Mouse (Mus musculus): ENCODE measurements around the gene Bnipl. TPM values are rescaled to one million over a fixed set of nuclear protein-coding genes. Genes with fewer than 3 reads are reported as not detected.

The Bnipl gene
- polyA plus RNA-seq, 1 experiment from 2014 or later = not detected

DNA sequence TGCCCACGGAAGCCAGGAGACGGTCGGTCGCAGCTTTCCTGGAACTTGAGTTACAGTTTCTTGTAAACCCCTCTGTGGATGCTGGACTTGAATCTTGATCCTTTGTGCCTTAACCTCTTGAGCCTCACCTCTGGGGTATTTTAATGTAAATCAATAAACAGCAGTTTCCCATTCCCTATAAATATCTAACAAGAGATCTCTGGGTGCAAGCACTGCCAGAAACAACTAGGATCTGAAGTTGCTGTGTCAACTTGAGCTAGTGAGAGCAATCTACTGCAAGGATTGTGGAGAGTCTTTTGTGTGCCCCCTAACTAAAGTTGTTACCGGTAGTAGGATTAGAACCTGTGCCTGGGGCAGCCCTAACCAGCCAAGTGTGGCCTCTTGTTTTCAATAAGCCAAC, 34.4 kb upstream of the Bnipl start:
- 98% methylated on average over 5 of the region's 5 CpGs for WGBS (ENCODE audit: missing documents)
- Histone ChIP-seq H3K4me3 (ENCODE audit: inconsistent target) (no peak overlapping the region; the same call in 1 of the 2 replicates), H3K27ac (peak overlapping the region; percentile 96), H3K36me3 (ENCODE audit: inconsistent target) (peaks cover 29% of the 10 kb centered on the region), H3K79me2 (ENCODE audit: inconsistent target) (peaks cover 85% of the 10 kb centered on the region)

GRCm38 (mm10) chr3:95284501-95285281, 33.7 kb upstream of the Bnipl start:
- peak overlapping the region; percentile 96 for H3K27ac ChIP-seq
- 92% methylated on average over 11 of the region's 12 CpGs for WGBS (ENCODE audit: missing documents)
- peaks cover 22% of the 10 kb centered on the region for H3K36me3 ChIP-seq (ENCODE audit: inconsistent target)
- H3K79me2 ChIP-seq (ENCODE audit: inconsistent target) = peaks cover 84% of the 10 kb centered on the region
- H3K4me3 ChIP-seq (ENCODE audit: inconsistent target) = peak overlapping the region; percentile 91

DNA sequence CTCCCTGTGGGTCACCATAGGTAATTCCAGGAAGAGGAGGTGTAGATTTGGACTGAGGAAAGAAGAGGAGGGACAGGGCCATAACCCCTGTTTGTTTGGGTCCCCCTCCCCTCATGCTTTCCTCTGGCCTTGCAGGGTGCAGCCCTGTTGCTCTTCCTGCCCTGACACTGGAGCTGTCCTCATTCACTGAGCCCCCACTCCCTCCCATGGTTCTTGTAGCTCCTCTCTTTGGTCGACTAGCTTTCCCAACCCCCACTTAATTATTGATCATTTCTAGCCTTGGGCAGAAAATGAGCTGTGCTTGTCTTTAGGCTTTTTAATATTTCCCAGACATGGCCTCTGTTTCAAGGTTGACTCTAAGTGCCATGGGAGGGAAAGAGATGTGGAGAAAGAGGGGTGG, 33.1 kb upstream of the Bnipl start:
- peaks cover 84% of the 10 kb centered on the region for H3K79me2 ChIP-seq (ENCODE audit: inconsistent target)
- 20% methylated on average over 1 of the region's 1 CpGs for WGBS (ENCODE audit: missing documents)
- H3K36me3 ChIP-seq (ENCODE audit: inconsistent target) = peaks cover 16% of the 10 kb centered on the region
- H3K4me3 ChIP-seq (ENCODE audit: inconsistent target) = peak overlapping the region; percentile 91
- peak overlapping the region; percentile 96 for H3K27ac ChIP-seq

GRCm38 (mm10) chr3:95283589-95283941, 32.6 kb upstream of the Bnipl start:
- Histone ChIP-seq H3K36me3 (ENCODE audit: inconsistent target) (peaks cover 13% of the 10 kb centered on the region), H3K79me2 (ENCODE audit: inconsistent target) (peaks cover 86% of the 10 kb centered on the region), H3K4me3 (ENCODE audit: inconsistent target) (peak overlapping the region; percentile 91), H3K27ac (peak overlapping the region; percentile 96)
- WGBS (ENCODE audit: missing documents) = 2% methylated on average over 7 of the region's 7 CpGs

- 1% methylated on average over 51 of the region's 51 CpGs for WGBS (ENCODE audit: missing documents)
- H3K27ac ChIP-seq = peak overlapping the region; percentile 96
- peak overlapping the region; percentile 91 for H3K4me3 ChIP-seq (ENCODE audit: inconsistent target)
- H3K79me2 ChIP-seq (ENCODE audit: inconsistent target) = peaks cover 86% of the 10 kb centered on the region
- peaks cover 8% of the 10 kb centered on the region for H3K36me3 ChIP-seq (ENCODE audit: inconsistent target)
Observed at GRCm38 (mm10) chr3:95282865-95283588, 32.0 kb upstream of the Bnipl start.

DNA sequence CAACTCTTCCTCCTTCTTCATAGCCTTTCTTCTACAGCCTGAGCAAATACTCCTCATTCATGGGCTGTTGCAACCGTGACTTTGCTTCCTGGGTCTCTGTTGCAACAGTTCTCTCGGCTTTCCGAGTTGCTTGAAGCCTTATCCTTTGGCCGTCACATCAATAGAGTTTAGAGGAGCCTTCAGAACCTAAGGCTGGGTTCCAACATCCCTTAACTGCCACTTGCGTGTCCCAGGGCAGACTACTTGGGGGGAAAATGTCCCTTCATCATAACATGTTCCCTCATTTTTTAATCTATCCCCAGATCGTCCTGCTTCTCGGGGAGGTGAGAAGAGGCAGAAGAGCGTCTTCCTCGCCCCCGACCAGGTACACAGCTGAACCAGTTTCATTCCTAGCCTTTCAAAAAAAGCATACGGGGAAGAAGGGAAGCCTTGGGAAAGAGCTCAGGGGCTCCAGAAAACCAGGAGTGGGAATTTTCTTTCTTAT, 31.4 kb upstream of the Bnipl start:
- peak overlapping the region; percentile 91 for H3K4me3 ChIP-seq (ENCODE audit: inconsistent target)
- H3K27ac ChIP-seq = peak overlapping the region; percentile 96
- peaks cover 2% of the 10 kb centered on the region; the same call in 1 of the 2 replicates for H3K36me3 ChIP-seq (ENCODE audit: inconsistent target)
- WGBS (ENCODE audit: missing documents) = 2% methylated on average over 11 of the region's 11 CpGs
- peaks cover 86% of the 10 kb centered on the region for H3K79me2 ChIP-seq (ENCODE audit: inconsistent target)

GRCm38 (mm10) chr3:95281216-95282126, 30.5 kb upstream of the Bnipl start, which contains the start of the genes Mindy1 and Prune1:
Mindy1 (plus strand) TSS chr3:95281345.
Prune1 (minus strand) TSS chr3:95282076.
- WGBS (ENCODE audit: missing documents) = under 1% methylated on average over 46 of the region's 53 CpGs
- Histone ChIP-seq H3K36me3 (ENCODE audit: inconsistent target) (no peaks in the 10 kb centered on the region), H3K27ac (peak within 1 kb of the TSS; percentile 96), H3K79me2 (ENCODE audit: inconsistent target) (peaks cover 86% of the 10 kb centered on the region), H3K4me3 (ENCODE audit: inconsistent target) (peak within 1 kb of the TSS; percentile 91)

GRCm38 (mm10) chr3:95280747-95281146, 29.8 kb upstream of the Bnipl start:
- peak overlapping the region; percentile 91 for H3K4me3 ChIP-seq (ENCODE audit: inconsistent target)
- H3K36me3 ChIP-seq (ENCODE audit: inconsistent target) = no peaks in the 10 kb centered on the region
- 11% methylated on average over 7 of the region's 8 CpGs for WGBS (ENCODE audit: missing documents)
- H3K79me2 ChIP-seq (ENCODE audit: inconsistent target) = peaks cover 86% of the 10 kb centered on the region
- H3K27ac ChIP-seq = peak overlapping the region; percentile 96

DNA sequence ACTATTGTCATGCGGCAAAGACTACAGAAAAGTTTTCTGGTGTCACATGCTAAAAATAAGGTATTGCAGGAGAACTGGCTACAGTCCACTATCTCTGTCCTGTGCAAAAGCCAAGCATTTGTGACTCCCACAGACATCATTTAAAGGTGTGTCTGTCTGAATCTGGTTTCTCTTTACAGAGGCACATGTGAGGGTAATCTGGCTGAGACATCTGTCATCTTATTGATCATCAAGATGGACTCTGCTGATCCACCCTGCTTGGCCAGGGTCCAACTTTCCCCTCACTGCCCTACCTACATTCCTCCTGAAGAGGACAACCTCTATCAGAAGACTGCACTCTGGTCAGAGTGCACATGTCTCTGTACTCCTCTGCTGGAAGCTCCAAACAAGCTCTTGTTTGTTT, 26.2 kb upstream of the Bnipl start:
- 90% methylated on average over 1 of the region's 1 CpGs for WGBS (ENCODE audit: missing documents)
- Histone ChIP-seq H3K4me3 (ENCODE audit: inconsistent target) (no peak overlapping the region), H3K27ac (no peak overlapping the region), H3K36me3 (ENCODE audit: inconsistent target) (no peaks in the 10 kb centered on the region), H3K79me2 (ENCODE audit: inconsistent target) (peaks cover 89% of the 10 kb centered on the region)

DNA sequence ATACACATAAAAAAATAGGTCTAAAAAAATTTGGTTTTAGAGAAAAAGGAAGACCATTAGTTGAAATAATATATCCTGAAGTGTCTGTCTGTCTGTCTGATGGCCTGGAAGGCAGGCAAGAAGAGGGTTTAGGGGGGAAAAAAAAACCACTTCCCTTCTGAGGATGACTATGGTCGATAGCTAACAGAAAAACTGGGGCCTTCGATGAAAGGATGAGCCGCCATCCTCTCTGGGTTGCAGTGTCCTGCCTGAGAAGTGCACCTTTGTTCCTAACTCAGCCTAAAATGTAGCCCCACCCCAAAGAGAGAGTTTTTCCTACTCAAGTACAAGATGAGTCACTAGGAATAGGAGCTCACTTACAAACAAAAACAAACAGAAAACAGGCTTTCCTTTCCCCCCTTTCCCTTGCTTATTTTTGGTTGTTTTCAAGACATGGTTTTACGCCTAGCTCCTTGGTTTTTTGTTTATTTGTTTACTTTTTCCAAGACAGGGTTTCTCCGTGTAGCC, 25.5 kb upstream of the Bnipl start:
- H3K27ac ChIP-seq = no peak overlapping the region
- H3K36me3 ChIP-seq (ENCODE audit: inconsistent target) = no peaks in the 10 kb centered on the region
- 44% methylated on average over 5 of the region's 5 CpGs for WGBS (ENCODE audit: missing documents)
- H3K79me2 ChIP-seq (ENCODE audit: inconsistent target) = peaks cover 95% of the 10 kb centered on the region
- H3K4me3 ChIP-seq (ENCODE audit: inconsistent target) = no peak overlapping the region

- no peak overlapping the region for H3K27ac ChIP-seq
- H3K4me3 ChIP-seq (ENCODE audit: inconsistent target) = no peak overlapping the region
- no peaks in the 10 kb centered on the region for H3K36me3 ChIP-seq (ENCODE audit: inconsistent target)
- H3K79me2 ChIP-seq (ENCODE audit: inconsistent target) = peaks cover 91% of the 10 kb centered on the region
- 62% methylated on average over 6 of the region's 6 CpGs for WGBS (ENCODE audit: missing documents)
Observed at GRCm38 (mm10) chr3:95275161-95275560, 24.2 kb upstream of the Bnipl start.

DNA sequence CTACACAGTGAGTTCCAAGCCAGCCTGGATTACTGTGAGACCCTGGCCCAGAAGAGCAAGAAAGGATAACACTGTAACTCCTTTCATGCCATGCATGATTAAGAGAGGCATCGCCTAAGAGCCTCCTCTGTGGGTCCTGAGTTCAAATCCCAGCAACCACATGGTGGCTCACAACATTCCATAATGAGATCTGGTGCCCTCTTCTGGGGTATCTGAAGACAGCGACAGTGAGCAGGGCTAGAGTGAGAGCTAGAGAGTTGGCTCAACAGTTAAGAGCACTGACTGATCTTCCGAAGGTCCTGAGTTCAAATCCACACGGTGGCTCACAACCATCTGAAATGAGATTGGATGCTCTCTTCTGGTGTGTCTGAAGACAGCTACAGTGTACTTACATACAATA, 23.5 kb upstream of the Bnipl start:
- H3K4me3 ChIP-seq (ENCODE audit: inconsistent target) = no peak overlapping the region
- 100% methylated on average over 2 of the region's 4 CpGs for WGBS (ENCODE audit: missing documents)
- H3K79me2 ChIP-seq (ENCODE audit: inconsistent target) = peaks cover 84% of the 10 kb centered on the region
- H3K27ac ChIP-seq = no peak overlapping the region
- H3K36me3 ChIP-seq (ENCODE audit: inconsistent target) = 0 out of 2 replicates have a peak, but pooled peaks cover 5% of the 10 kb centered on the region

DNA sequence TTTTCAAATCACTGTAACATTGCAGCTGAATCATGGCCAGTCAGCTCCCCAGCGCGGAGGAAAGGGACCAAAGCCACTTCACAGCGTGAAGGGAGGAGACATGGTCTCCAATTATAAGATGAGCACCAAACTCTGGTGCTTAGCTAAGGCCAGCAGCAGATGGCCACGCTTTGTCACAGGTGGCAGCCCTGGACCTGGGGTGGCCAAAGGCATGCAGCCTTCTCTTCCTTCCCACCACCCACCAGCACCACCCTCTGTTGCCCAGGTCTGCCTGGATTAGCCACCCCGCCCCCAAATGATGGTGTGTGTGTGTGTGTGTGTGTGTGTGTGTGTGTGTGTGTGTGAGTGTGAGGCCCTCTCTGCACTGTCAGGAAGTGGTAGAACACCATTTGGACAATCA, 22.5 kb upstream of the Bnipl start:
- H3K27ac ChIP-seq = no peak overlapping the region
- no peak overlapping the region for H3K4me3 ChIP-seq (ENCODE audit: inconsistent target)
- H3K36me3 ChIP-seq (ENCODE audit: inconsistent target) = peaks cover 5% of the 10 kb centered on the region; the same call in 1 of the 2 replicates
- 98% methylated on average over 4 of the region's 5 CpGs for WGBS (ENCODE audit: missing documents)
- peaks cover 74% of the 10 kb centered on the region; the same call in 1 of the 2 replicates for H3K79me2 ChIP-seq (ENCODE audit: inconsistent target)

Data from macrophage (primary cell).